Mouse (Mus musculus) heart, postnatal 0 days (tissue): ENCODE measurements around the gene Tmem254b.
"Not testable (repeated sequence)": the region's sequence is repeated elsewhere in the genome, so short reads cannot be mapped to it uniquely, and the experiment has no call there.

Experiments used
- CTCF ChIP-seq: IDR thresholded peaks from 2 replicates; pipeline ENCODE4 v1.5.1; 2016; ENCODE audit warnings: antibody characterized with exemption, control low read depth, low read depth
- EP300 ChIP-seq: IDR thresholded peaks from 2 replicates; pipeline ENCODE4 v1.6.1; 2016; ENCODE audit warnings: antibody characterized with exemption, low read depth

- TF ChIP-seq CTCF, EP300: not testable (repeated sequence)
These were observed 31.8 kb downstream of the Tmem254b start for GRCm38 (mm10) chr14:26175028-26175427.
